Mouse (Mus musculus) G1E (cell line): ENCODE measurements around the gene Gsn.
A peak's percentile ranks its signal among the peaks of the same experiment; 100 is the strongest.

Source experiments
- CTCF ChIP-seq: IDR thresholded peaks from 2 replicates; pipeline ENCODE4 v1.5.1; 2012; ENCODE audit warnings: low read depth, low read length, inconsistent platforms, mixed read lengths
- GATA1 ChIP-seq: IDR thresholded peaks from 2 replicates; pipeline ENCODE4 v1.6.1; 2012; ENCODE audit warnings: borderline replicate concordance, low read length, inconsistent platforms, mixed read lengths
- GATA2 ChIP-seq: IDR thresholded peaks from 2 replicates; pipeline ENCODE4 v1.6.1; 2012; ENCODE audit warnings: low read depth, low read length, inconsistent platforms, borderline replicate concordance
- POLR2AphosphoS5 ChIP-seq: IDR thresholded peaks from 2 replicates; pipeline ENCODE4 v1.6.1; 2012; ENCODE audit warnings: low read depth, low read length, inconsistent platforms; ENCODE audit not compliant: insufficient replicate concordance
- TAL1 ChIP-seq: conservative IDR thresholded peaks from 2 replicates; pipeline ENCODE4 v1.6.1; 2012; ENCODE audit warnings: low read depth, low read length, inconsistent platforms, mixed read lengths

DNA sequence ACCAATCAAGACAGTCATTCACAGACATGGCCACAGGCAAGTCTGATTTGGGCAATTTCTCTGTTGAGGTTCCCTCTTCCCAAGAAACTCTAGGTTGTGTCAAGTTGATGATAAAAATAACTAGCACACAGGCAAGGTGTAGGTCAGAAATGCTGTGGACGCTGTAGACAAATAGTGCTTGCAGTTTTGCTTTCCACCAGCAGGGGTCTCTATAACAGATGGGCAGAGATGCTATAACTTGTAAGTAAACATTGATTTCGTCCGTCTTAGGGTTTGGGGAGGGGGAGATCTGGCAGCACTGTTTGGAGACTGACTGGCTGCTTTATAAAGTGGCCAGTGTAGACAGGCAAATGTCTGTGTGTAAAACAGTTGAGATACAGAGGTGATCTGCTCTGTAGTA, 35.7 kb downstream of the Gsn start:
- TF ChIP-seq GATA1 (no peak), CTCF (peak; percentile 74), TAL1 (no peak), POLR2AphosphoS5 (no peak), GATA2 (no peak)
